Mouse (Mus musculus): ENCODE data around the gene Myo19.

GRCm38 (mm10) chr11:84889492-84889891, 9.5 kb downstream of the Myo19 start:
- TF ChIP-seq CTCF (IDR thresholded peaks at IDR 0.05; ENCODE audit: low read depth) = no peak
- no peak for TF ChIP-seq EP300 (IDR thresholded peaks at IDR 0.05; ENCODE audit: low read depth)
